Mouse (Mus musculus) midbrain, postnatal 0 days (tissue): Measurements from ENCODE around the gene Ube3b. TPM values are rescaled to one million over a fixed set of nuclear protein-coding genes. Genes with fewer than 3 reads are reported as not detected.
A peak's percentile ranks its signal among the peaks of the same experiment; 100 is the strongest.

Experiments used
- ATAC-seq: fragments of 200-750 bp; cut with Nextera tagmentation; 2 replicates; pipeline ENCODE4 v1.8.0; 2017; ENCODE audit warnings: moderate number of reproducible peaks, mild to moderate bottlenecking, moderate TSS enrichment, moderate library complexity; ENCODE audit not compliant: low FRiP score
- DNase-seq: peaks from one replicate; pipeline ENCODE4 v3.0.0-alpha.2; 2015; ENCODE audit warnings: low spot score
- H3K27ac ChIP-seq: fragments of 300-500 bp; sonication (generic); 2 replicates; pipeline ENCODE4 v1.5.1; 2014; ENCODE audit warnings: low read depth, mild to moderate bottlenecking, low read length, mixed read lengths
- H3K27me3 ChIP-seq: fragments of 300-500 bp; sonication (generic); 2 replicates; pipeline ENCODE4 v1.6.1; 2014; ENCODE audit warnings: low read length, control low read depth, mixed read lengths; ENCODE audit not compliant: insufficient read depth
- H3K36me3 ChIP-seq: fragments of 300-500 bp; sonication (generic); 2 replicates; pipeline ENCODE4 v1.6.1; 2014; ENCODE audit warnings: low read length, control low read depth, mixed read lengths; ENCODE audit not compliant: insufficient read depth
- H3K4me1 ChIP-seq: fragments of 300-500 bp; sonication (generic); 2 replicates; pipeline ENCODE4 v1.6.1; 2014; ENCODE audit warnings: mild to moderate bottlenecking, control low read depth, antibody characterized with exemption, low read length, mixed read lengths; ENCODE audit not compliant: insufficient read depth
- H3K4me2 ChIP-seq: fragments of 300-500 bp; sonication (generic); 2 replicates; pipeline ENCODE4 v1.6.1; 2014; ENCODE audit warnings: low read depth, mild to moderate bottlenecking, low read length, mixed read lengths; ENCODE audit not compliant: poor library complexity, severe bottlenecking
- H3K4me3 ChIP-seq: fragments of 300-500 bp; sonication (generic); 2 replicates; pipeline ENCODE4 v1.5.1; 2014; ENCODE audit warnings: low read depth, mild to moderate bottlenecking, low read length, moderate library complexity
- H3K9ac ChIP-seq: fragments of 300-500 bp; sonication (generic); replicated peaks from 2 replicates; pipeline ENCODE4 v1.6.1; 2014; ENCODE audit warnings: mild to moderate bottlenecking, low read length, moderate library complexity, mixed read lengths; ENCODE audit not compliant: poor library complexity, severe bottlenecking
- H3K9me3 ChIP-seq: fragments of 300-500 bp; sonication (generic); 2 replicates; pipeline ENCODE4 v1.6.1; 2016; ENCODE audit warnings: low read length, control low read depth
- CTCF ChIP-seq: IDR thresholded peaks from 2 replicates; pipeline ENCODE4 v1.5.1; 2016; ENCODE audit warnings: antibody characterized with exemption, mild to moderate bottlenecking
- WGBS: fragments of 180-500 bp; shearing (Covaris S2); extraction: QIAGEN DNeasy Blood & Tissue Kit; methylation state at CpG from one replicate; pipeline ENCODE4 v1.1.7; 2014; 5-methylcytosine and 5-hydroxymethylcytosine counted together
- polyA plus RNA-seq: library from polyadenylated mRNA; unstranded; fragments of >200 nt; fragmentation: Nextera tagmentation; extraction: Ambion mirVana; gene quantifications from 2 replicates; pipeline ENCODE4 v1.2.1, GENCODE M21; 2015
- total RNA-seq: library from RNA; depleted of rRNA; stranded (reverse); fragments of >200 nt; gene quantifications from 2 replicates; pipeline ENCODE4 v1.2.3, GENCODE M21; 2014

The Ube3b gene
- total and polyA plus RNA-seq, 2 experiments from 2014 or later = 26.9 to 58.3 TPM

DNA sequence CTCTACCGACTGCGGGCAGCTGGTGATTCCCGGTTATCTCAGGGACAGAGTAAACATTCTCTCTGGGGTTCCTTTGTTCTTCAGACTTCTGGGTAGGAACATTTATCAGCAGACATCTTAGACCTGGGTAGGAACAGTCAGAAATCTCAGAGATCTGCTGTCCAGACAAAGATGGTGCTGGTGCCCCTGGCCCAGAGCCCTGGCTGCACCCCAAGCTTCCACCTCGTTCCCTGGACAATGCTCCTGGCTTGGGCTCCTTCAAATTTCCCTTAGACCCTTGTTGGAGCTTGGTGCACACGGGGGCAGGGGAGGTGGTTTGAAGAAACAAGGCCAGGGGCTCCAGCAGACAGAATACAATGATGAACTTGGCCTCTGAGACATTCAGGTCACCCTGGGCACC is 42.2 kb downstream of the Ube3b start:
- H3K27me3 ChIP-seq = no peaks in the 10 kb centered on the region
- no peak overlapping the region for H3K4me2 ChIP-seq
- H3K27ac ChIP-seq = no peak overlapping the region
- DNase-seq = no peak
- 0 out of 2 replicates have a peak overlapping the region, but pooled peaks have one; percentile 19 for H3K9ac ChIP-seq
- peaks cover 24% of the 10 kb centered on the region for H3K36me3 ChIP-seq
- 44% methylated on average over 5 of the region's 5 CpGs for WGBS
- no peak for TF ChIP-seq CTCF
- no peaks in the 10 kb centered on the region for H3K9me3 ChIP-seq
- H3K4me1 ChIP-seq = no peaks in the 10 kb centered on the region
- no peak overlapping the region for H3K4me3 ChIP-seq
- no peak for ATAC-seq

DNA sequence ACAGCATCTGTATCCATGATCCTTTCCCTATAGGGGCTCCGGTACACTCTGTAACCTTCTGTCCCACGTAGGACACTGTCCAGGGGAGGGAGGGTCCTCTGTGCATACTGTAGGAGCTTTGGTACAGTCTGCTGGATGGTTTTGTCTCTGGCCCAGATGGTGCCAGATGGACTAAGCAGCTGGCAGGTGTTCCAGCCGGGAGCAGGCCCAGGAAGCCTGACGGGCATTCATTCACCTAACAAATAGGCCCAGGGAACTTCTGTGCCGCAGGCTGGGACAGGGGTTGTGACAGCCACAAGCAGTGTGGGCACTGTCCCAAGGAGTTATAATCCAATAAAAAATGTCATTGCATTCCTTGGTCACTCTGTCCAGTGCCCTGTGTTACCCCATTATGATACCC is 43.6 kb downstream of the Ube3b start:
- no peaks in the 10 kb centered on the region for H3K27me3 ChIP-seq
- H3K4me1 ChIP-seq = no peaks in the 10 kb centered on the region
- ATAC-seq (no peak), DNase-seq (peak; percentile 32)
- 62% methylated on average over 5 of the region's 5 CpGs for WGBS
- H3K9me3 ChIP-seq = no peaks in the 10 kb centered on the region
- H3K9ac ChIP-seq = no peak overlapping the region
- H3K36me3 ChIP-seq = peaks cover 16% of the 10 kb centered on the region
- no peak overlapping the region for H3K4me2 ChIP-seq
- H3K27ac ChIP-seq = no peak overlapping the region
- TF ChIP-seq CTCF = no peak
- no peak overlapping the region for H3K4me3 ChIP-seq

DNA sequence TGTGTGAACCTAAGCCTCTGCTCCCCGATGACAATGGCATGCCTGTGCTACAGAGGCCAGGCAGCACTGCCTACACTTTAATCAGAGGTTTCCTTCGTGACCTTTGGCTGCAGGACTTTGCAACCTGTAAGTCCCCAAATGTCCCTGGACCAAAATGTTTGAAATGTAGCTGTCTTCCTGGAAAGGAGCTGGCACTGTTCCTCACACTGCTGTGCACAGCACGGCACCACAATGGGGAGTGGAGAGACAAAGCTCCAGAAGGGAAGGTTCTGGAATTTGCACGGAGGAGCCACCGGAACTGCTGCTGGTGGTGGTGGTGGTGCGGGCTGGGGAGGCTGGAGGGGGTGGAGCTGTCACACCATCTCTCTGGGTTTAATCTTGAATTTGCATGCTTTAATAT is 46.3 kb downstream of the Ube3b start:
- no peak for DNase-seq
- no peak overlapping the region for H3K27ac ChIP-seq

DNA sequence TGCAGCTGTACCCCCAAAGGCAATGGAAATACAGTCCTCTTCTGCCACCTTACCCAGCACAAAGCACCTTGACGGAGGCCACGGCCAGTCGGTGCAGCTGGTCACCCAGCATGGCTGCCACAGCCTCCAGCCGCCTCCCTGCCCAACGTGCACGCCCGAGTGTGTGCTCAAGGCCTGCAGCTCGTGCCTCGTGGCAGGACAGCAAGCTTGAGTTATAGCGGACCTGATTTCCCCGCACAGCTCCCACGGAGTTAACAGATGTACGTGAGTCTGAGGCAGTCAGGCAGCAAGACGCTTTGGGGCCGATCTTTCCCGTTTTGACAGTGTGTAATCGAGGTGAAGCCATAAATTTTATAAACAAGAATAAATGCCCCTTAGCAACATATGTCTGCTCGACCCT is 48.2 kb downstream of the Ube3b start:
- H3K36me3 ChIP-seq = no peaks in the 10 kb centered on the region
- no peaks in the 10 kb centered on the region for H3K9me3 ChIP-seq
- no peak overlapping the region for H3K9ac ChIP-seq
- no peak overlapping the region for H3K27ac ChIP-seq
- H3K27me3 ChIP-seq = no peaks in the 10 kb centered on the region
- no peaks in the 10 kb centered on the region for H3K4me1 ChIP-seq
- ATAC-seq = no peak
- peak; percentile 61 for DNase-seq
- H3K4me2 ChIP-seq = no peak overlapping the region
- 74% methylated on average over 18 of the region's 18 CpGs for WGBS
- H3K4me3 ChIP-seq = no peak overlapping the region
- no peak for TF ChIP-seq CTCF

More for the DNA sequence above, 46.3 kb downstream of the Ube3b start:
- no peak for TF ChIP-seq CTCF
- no peak overlapping the region for H3K9ac ChIP-seq
- H3K27me3 ChIP-seq = no peaks in the 10 kb centered on the region
- WGBS = 60% methylated on average over 6 of the region's 6 CpGs
- no peaks in the 10 kb centered on the region for H3K9me3 ChIP-seq
- no peak for ATAC-seq
- H3K4me1 ChIP-seq = no peaks in the 10 kb centered on the region
- no peak overlapping the region for H3K4me3 ChIP-seq
- H3K36me3 ChIP-seq = no peaks in the 10 kb centered on the region
- H3K4me2 ChIP-seq = no peak overlapping the region

DNA sequence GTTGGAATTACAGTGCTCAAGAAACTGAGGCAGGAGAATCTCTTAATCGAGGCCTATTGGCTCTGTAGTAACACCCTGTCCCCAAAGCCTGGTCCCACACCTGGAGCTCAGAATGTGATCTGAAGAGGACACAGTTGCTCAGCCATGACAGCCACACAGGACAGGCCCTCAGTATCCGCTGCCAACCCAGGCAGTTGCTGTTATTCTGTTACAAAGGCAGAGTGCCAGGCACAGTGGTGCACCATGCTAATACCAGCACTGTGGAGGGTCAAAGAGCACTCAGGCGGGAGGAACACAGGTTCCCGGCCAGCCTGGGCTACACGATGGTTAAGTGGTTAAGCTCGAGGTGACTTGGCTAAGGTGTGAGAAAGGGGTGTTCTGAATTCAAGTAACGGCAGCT is 49.4 kb downstream of the Ube3b start:
- no peak for TF ChIP-seq CTCF
- WGBS = 93% methylated on average over 7 of the region's 7 CpGs
- no peaks in the 10 kb centered on the region for H3K4me1 ChIP-seq
- no peak for DNase-seq
- no peaks in the 10 kb centered on the region for H3K9me3 ChIP-seq
- H3K4me3 ChIP-seq = no peak overlapping the region
- no peak overlapping the region for H3K9ac ChIP-seq
- no peak for ATAC-seq
- peaks cover 7% of the 10 kb centered on the region for H3K36me3 ChIP-seq
- no peak overlapping the region for H3K4me2 ChIP-seq
- no peak overlapping the region for H3K27ac ChIP-seq
- H3K27me3 ChIP-seq = no peaks in the 10 kb centered on the region

DNA sequence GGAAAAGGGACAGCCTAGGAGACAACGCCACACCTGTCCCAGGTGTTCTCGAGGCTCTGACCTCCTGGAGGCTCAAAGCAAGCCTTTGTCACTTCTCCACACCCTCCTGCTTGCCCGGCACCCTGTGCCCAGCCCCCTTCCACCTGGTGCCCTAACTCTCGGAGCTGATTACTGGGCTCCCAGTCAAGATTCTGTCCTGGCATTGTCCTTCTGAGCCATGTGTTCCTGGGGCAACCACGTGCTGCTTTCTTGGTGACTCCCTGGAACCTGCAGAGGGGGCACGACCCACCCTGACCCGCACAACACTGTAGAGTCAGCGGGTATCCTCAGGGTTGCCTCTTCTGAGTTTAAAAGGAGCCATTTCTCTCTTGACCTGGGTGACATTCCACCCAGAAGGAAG is 54.0 kb downstream of the Ube3b start:
- ATAC-seq (no peak), DNase-seq (no peak)
- Histone ChIP-seq H3K27me3 (no peaks in the 10 kb centered on the region), H3K4me3 (no peak overlapping the region), H3K9me3 (no peaks in the 10 kb centered on the region), H3K36me3 (peaks cover 37% of the 10 kb centered on the region), H3K4me2 (no peak overlapping the region), H3K27ac (no peak overlapping the region), H3K9ac (no peak overlapping the region), H3K4me1 (no peaks in the 10 kb centered on the region)
- 89% methylated on average over 8 of the region's 8 CpGs for WGBS
- TF ChIP-seq CTCF = no peak
